Mouse (Mus musculus): ENCODE measurements around the gene Cnksr3.

The Cnksr3 gene

GRCm38 (mm10) chr10:7149671-7150595 is 62.1 kb downstream of the Cnksr3 start:
- no peak for DNase-seq (ENCODE audit: low read depth, low spot score)

GRCm38 (mm10) chr10:7145614-7146013 is 66.4 kb downstream of the Cnksr3 start:
- DNase-seq (ENCODE audit: low read depth, low spot score): no peak

GRCm38 (mm10) chr10:7144081-7144783 is 67.8 kb downstream of the Cnksr3 start:
- DNase-seq (ENCODE audit: low read depth, low spot score): no peak

- no peak for DNase-seq (ENCODE audit: low read depth, low spot score)
Measured at GRCm38 (mm10) chr10:7142287-7142686, 69.8 kb downstream of the Cnksr3 start.

- no peak for DNase-seq (ENCODE audit: low read depth, low spot score)
Measured at GRCm38 (mm10) chr10:7140282-7140681, 71.8 kb downstream of the Cnksr3 start.

- no peak for DNase-seq (ENCODE audit: low read depth, low spot score)
Measured at GRCm38 (mm10) chr10:7138049-7138448, 74.0 kb downstream of the Cnksr3 start.

GRCm38 (mm10) chr10:7135751-7136150 is 76.3 kb downstream of the Cnksr3 start:
- no peak for DNase-seq (ENCODE audit: low read depth, low spot score)

GRCm38 (mm10) chr10:7133005-7133404 is 79.0 kb downstream of the Cnksr3 start:
- no peak for DNase-seq (ENCODE audit: low read depth, low spot score)

- DNase-seq (ENCODE audit: low read depth, low spot score): no peak
Measured at GRCm38 (mm10) chr10:7131441-7131840, 80.6 kb downstream of the Cnksr3 start.

GRCm38 (mm10) chr10:7127828-7128227 is 84.2 kb downstream of the Cnksr3 start:
- DNase-seq (ENCODE audit: low read depth, low spot score): no peak

- no peak for DNase-seq (ENCODE audit: low read depth, low spot score)
Measured at GRCm38 (mm10) chr10:7126882-7127281, 85.2 kb downstream of the Cnksr3 start.

- DNase-seq (ENCODE audit: low read depth, low spot score): no peak
Measured at GRCm38 (mm10) chr10:7126287-7126686, 85.8 kb downstream of the Cnksr3 start.

GRCm38 (mm10) chr10:7124993-7125392 is 87.0 kb downstream of the Cnksr3 start:
- no peak for DNase-seq (ENCODE audit: low read depth, low spot score)

GRCm38 (mm10) chr10:7122294-7122693 is 89.7 kb downstream of the Cnksr3 start:
- DNase-seq (ENCODE audit: low read depth, low spot score): no peak

- no peak for DNase-seq (ENCODE audit: low read depth, low spot score)
Measured at GRCm38 (mm10) chr10:7120206-7120605, 91.8 kb downstream of the Cnksr3 start.

GRCm38 (mm10) chr10:7118258-7119077 is 93.6 kb downstream of the Cnksr3 start:
- DNase-seq (ENCODE audit: low read depth, low spot score): peak; percentile 44

GRCm38 (mm10) chr10:7117785-7118184 is 94.3 kb downstream of the Cnksr3 start:
- DNase-seq (ENCODE audit: low read depth, low spot score): peak; percentile 9

- DNase-seq (ENCODE audit: low read depth, low spot score): no peak
Measured at GRCm38 (mm10) chr10:7114796-7115195, 97.2 kb downstream of the Cnksr3 start.

GRCm38 (mm10) chr10:7113747-7114146 is 98.3 kb downstream of the Cnksr3 start:
- no peak for DNase-seq (ENCODE audit: low read depth, low spot score)

GRCm38 (mm10) chr10:7113144-7113543 is 98.9 kb downstream of the Cnksr3 start:
- DNase-seq (ENCODE audit: low read depth, low spot score): no peak

GRCm38 (mm10) chr10:7111462-7112000 is 100.5 kb downstream of the Cnksr3 start:
- DNase-seq (ENCODE audit: low read depth, low spot score): peak; percentile 29

- no peak for DNase-seq (ENCODE audit: low read depth, low spot score)
Measured at GRCm38 (mm10) chr10:7103872-7104271, 108.2 kb downstream of the Cnksr3 start.

Measured in CD4-positive, CD25-positive, alpha-beta regulatory T cell, adult 2 months (primary cell).